Mouse (Mus musculus) right cerebral cortex, adult 2 months (tissue): Measurements from ENCODE around the gene Nptn.

Experiments used
- DNase-seq, 2 experiments: peaks; one replicate each; pipeline ENCODE4 v3.0.0; 2021 to 2022; ENCODE audit warnings: low spot score in 2 of 2

Gene Nptn

GRCm38 (mm10) chr9:58656396-58656795 is 74.4 kb downstream of the Nptn start:
- no peak for DNase-seq

GRCm38 (mm10) chr9:58656824-58657223 is 74.8 kb downstream of the Nptn start:
- no peak for DNase-seq

- no peak for DNase-seq
Observed at GRCm38 (mm10) chr9:58657735-58658512, 75.9 kb downstream of the Nptn start.

- DNase-seq = no peak
Observed at GRCm38 (mm10) chr9:58658596-58659309, 76.7 kb downstream of the Nptn start.

- no peak for DNase-seq
Observed at GRCm38 (mm10) chr9:58659331-58659730, 77.3 kb downstream of the Nptn start.

- no peak for DNase-seq
Observed at GRCm38 (mm10) chr9:58659989-58660388, 77.9 kb downstream of the Nptn start.

- DNase-seq = no peak
Observed at GRCm38 (mm10) chr9:58660673-58661072, 78.6 kb downstream of the Nptn start.

GRCm38 (mm10) chr9:58662007-58662406 is 80.0 kb downstream of the Nptn start:
- DNase-seq = no peak

- DNase-seq = no peak
Observed at GRCm38 (mm10) chr9:58662791-58663190, 80.8 kb downstream of the Nptn start.

- no peak for DNase-seq
Observed at GRCm38 (mm10) chr9:58665492-58665891, 83.5 kb downstream of the Nptn start.

GRCm38 (mm10) chr9:58666191-58666590 is 84.2 kb downstream of the Nptn start:
- no peak for DNase-seq

GRCm38 (mm10) chr9:58667244-58667643 is 85.2 kb downstream of the Nptn start:
- DNase-seq = no peak

- no peak for DNase-seq
Observed at GRCm38 (mm10) chr9:58668171-58668570, 86.1 kb downstream of the Nptn start.

- DNase-seq = no peak
Observed at GRCm38 (mm10) chr9:58669071-58669470, 87.0 kb downstream of the Nptn start.

- no peak for DNase-seq
Observed at GRCm38 (mm10) chr9:58669819-58670218, 87.8 kb downstream of the Nptn start.

- no peak for DNase-seq
Observed at GRCm38 (mm10) chr9:58672474-58672873, 90.4 kb downstream of the Nptn start.

- no peak for DNase-seq
Observed at GRCm38 (mm10) chr9:58674736-58675135, 92.7 kb downstream of the Nptn start.

GRCm38 (mm10) chr9:58675371-58675770 is 93.3 kb downstream of the Nptn start:
- DNase-seq = no peak

GRCm38 (mm10) chr9:58681411-58681810 is 99.4 kb downstream of the Nptn start:
- no peak for DNase-seq

GRCm38 (mm10) chr9:58682106-58682505 is 100.1 kb downstream of the Nptn start:
- DNase-seq = no peak

- no peak for DNase-seq
Observed at GRCm38 (mm10) chr9:58683372-58683771, 101.3 kb downstream of the Nptn start.

GRCm38 (mm10) chr9:58685290-58685689 is 103.2 kb downstream of the Nptn start:
- no peak for DNase-seq

- no peak for DNase-seq
Observed at GRCm38 (mm10) chr9:58688076-58688475, 106.0 kb downstream of the Nptn start.
